Mouse (Mus musculus) adrenal gland, adult (tissue): ENCODE results near the gene Myo18b.

Source experiments
- DNase-seq, 2 experiments: peaks; one replicate each; pipeline ENCODE4 v3.0.0; 2022 to 2023; ENCODE audit warnings: low spot score in 1 of 2; ENCODE audit not compliant: inconsistent age in 2 of 2

The Myo18b gene

GRCm38 (mm10) chr5:112686309-112687099 lies 209.7 kb downstream of the Myo18b start:
- no peak for DNase-seq

DNA sequence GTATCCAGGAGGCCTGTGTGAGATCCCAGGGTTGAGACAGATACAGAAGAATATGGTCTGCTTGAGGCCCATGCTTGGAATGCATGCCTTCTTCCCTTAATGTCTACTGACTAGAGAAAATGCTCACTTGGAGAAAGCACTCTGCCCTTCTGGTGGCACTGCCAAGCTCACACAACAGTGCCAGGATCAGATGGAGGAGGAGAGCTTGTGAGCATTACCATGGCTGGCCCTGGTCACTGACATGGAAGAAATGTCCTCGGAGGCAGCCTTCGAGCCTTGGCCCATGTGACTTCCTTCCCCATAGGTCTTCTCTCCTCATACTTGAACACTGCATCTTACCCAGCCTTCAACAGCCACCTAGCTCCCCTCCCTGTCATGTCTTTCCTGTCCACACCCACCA lies 216.9 kb downstream of the Myo18b start:
- no peak for DNase-seq

GRCm38 (mm10) chr5:112678153-112678552 lies 218.0 kb downstream of the Myo18b start:
- DNase-seq: no peak

GRCm38 (mm10) chr5:112674806-112675205 lies 221.4 kb downstream of the Myo18b start:
- DNase-seq: no peak

DNA sequence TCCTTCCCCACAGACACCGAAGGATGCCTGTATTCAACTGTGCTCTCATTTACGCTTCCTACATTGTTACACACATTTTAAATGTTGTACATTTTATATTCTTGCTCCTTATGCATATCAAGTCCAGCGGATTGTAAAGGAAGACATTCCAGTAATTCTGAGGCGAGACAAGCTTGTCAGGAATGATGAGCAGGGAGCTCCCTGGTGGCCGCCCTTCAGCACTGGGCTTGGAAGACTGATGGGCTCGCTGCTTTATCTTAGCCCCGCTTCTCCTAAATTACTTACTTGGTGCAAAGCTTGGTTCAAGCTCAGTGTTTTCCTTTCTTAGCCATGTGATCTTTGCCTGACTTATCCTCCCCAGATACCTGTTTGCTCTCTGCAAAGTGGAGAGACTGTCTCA lies 223.7 kb downstream of the Myo18b start:
- DNase-seq: no peak

GRCm38 (mm10) chr5:112671961-112672360 lies 224.2 kb downstream of the Myo18b start:
- DNase-seq: no peak

GRCm38 (mm10) chr5:112667153-112667552 lies 229.0 kb downstream of the Myo18b start:
- DNase-seq: no peak

GRCm38 (mm10) chr5:112665661-112666060 lies 230.5 kb downstream of the Myo18b start:
- no peak for DNase-seq

DNA sequence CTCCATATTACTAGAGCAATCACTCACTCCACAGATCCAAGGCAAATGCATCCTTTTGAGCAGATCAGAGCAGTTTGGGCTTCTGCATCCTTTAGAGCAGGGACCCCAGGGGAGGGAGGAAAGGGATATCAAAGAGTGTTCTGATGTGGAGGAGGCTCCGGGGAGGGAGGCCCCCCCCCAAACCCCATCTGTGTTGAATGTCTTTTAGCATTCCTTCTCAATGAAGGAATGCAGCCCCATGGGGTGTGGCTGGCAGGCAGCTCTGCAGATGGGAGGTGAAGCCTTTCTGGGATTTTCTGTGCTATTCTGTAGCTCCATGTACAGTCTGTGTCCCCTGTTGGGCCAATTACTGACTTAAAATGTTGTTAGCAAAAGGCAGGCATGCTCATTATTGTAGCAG lies 232.5 kb downstream of the Myo18b start:
- no peak for DNase-seq

GRCm38 (mm10) chr5:112660924-112661431 lies 235.2 kb downstream of the Myo18b start:
- no peak for DNase-seq

- DNase-seq: no peak
Observed at GRCm38 (mm10) chr5:112659295-112659694, 236.9 kb downstream of the Myo18b start.

GRCm38 (mm10) chr5:112656811-112657210 lies 239.4 kb downstream of the Myo18b start:
- no peak for DNase-seq

GRCm38 (mm10) chr5:112655986-112656541 lies 240.1 kb downstream of the Myo18b start:
- no peak for DNase-seq

DNA sequence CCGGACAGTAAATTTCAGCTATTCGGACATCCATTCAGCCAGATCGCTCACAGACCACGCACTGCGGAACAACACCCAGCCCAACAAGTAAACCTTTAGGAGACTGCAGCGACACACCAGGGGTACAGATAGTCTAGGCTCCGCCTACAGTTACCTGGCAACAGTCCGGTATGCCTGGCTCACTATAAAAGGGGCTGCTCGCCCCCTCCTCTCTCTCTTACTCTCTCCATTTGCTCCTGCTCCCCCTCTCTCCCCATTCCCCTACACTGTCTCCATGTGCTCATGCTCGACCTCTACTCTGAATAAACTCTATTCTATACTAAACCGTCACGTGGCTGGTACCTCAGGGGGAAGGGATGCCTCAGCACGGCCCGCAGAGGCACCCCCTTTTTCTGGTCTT lies 240.6 kb downstream of the Myo18b start:
- no peak for DNase-seq

DNA sequence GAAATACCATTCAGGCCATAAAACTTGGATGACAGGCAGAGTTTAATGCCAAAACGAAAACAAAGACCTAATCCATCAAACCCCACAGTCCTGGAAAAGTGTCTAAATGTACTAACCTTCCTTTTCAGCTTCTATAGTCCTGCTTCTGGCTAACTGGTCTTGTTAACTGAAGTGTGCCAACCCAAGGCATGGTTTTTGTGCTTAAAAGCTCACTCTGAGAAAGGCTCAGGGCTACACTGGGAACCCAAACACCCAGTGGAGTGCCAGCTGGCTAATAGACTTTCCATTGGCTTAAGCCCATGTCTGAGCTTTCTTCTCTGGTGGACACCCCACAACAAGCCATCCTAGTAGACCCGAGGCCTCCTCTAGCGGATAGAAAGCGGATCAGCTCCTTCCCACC lies 244.1 kb downstream of the Myo18b start:
- DNase-seq: no peak

DNA sequence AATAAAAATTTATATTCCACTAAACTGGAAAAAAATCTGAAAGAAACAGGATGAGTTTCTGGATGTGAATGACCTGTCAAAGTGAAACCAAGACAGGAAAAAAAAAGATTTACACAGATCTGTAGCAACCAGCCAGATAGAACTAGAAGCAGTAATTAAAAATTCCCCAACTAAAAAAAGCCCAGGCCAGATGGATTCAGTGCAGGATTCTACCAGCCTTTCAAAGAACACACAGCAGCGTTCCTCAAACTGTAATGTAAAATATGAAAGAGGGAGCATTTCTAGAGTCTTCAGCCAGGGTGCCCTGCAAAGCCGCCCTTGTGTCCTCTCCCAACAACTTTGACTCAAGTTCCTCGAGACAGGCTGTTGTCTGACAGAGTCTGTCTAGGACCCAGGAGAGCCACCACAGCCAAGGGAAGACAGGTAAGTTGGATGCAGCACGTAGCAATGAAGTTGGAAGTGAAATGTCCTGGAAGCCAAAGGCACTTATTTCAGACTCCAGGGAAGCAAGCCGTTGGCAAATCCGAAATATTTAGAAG lies 246.9 kb downstream of the Myo18b start:
- DNase-seq: no peak

GRCm38 (mm10) chr5:112646871-112647270 lies 249.3 kb downstream of the Myo18b start:
- no peak for DNase-seq

GRCm38 (mm10) chr5:112645535-112645934 lies 250.6 kb downstream of the Myo18b start:
- no peak for DNase-seq

GRCm38 (mm10) chr5:112643533-112644272 lies 252.5 kb downstream of the Myo18b start:
- peak in 1 of 2 experiments; percentile 23 for DNase-seq

DNA sequence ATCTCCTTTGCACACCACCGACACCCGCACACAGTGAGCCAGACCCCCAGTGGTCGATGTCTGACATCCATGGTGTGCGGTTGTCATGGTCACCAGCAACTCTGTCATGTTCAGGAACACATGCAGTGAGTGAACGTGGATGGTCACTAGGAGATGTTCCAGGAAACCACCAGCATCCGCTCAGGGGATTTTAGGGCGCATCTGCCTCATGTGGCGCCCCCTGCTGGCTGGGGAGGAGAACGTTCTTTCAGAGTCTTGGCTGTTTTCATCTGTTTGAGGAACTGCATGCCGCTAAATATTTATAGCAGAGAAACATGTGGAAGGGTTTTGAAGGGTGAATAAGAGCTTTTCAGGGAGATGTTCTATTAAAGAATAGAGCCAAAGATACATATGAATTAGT lies 253.4 kb downstream of the Myo18b start:
- peak in 1 of 2 experiments; percentile 41 for DNase-seq

GRCm38 (mm10) chr5:112641770-112642169 lies 254.4 kb downstream of the Myo18b start:
- no peak for DNase-seq

- DNase-seq: no peak
Observed at GRCm38 (mm10) chr5:112641131-112641530, 255.0 kb downstream of the Myo18b start.
